Mouse (Mus musculus): ENCODE data around the gene Aldh1a7. TPM values are rescaled to one million over a fixed set of nuclear protein-coding genes. Genes with fewer than 3 reads are reported as not detected.
"Not testable (repeated sequence)": the region's sequence is repeated elsewhere in the genome, so short reads cannot be mapped to it uniquely, and the experiment has no call there.

Gene Aldh1a7
- polyA plus RNA-seq, 1 experiment from 2014 or later, result 94.8 TPM

GRCm38 (mm10) chr19:20653082-20653676, 74.2 kb downstream of the Aldh1a7 start:
- H3K9me3 ChIP-seq (replicated peaks; ENCODE audit: control insufficient read depth, low read length), result no peaks in the 10 kb centered on the region
- H3K9ac ChIP-seq (ENCODE audit: low read length), result no peak overlapping the region
- H3K4me2 ChIP-seq (ENCODE audit: low read depth, low read length), result no peak overlapping the region
- no peak overlapping the region for H3K4me3 ChIP-seq (replicated peaks; ENCODE audit: low read length)
- H3K4me1 ChIP-seq (ENCODE audit: control insufficient read depth, insufficient read depth, low read length), result 0 out of 2 replicates have a peak, but pooled peaks cover 3% of the 10 kb centered on the region
- WGBS, result 75% methylated on average over 1 of the region's 1 CpGs
- H3K27ac ChIP-seq (ENCODE audit: low read length), result peak overlapping the region; percentile 84
- H3K27me3 ChIP-seq (ENCODE audit: control insufficient read depth, insufficient read depth, low read length), result no peaks in the 10 kb centered on the region
- peak; percentile 79 for ATAC-seq (ENCODE audit: insufficient read depth, low FRiP score)
- no peaks in the 10 kb centered on the region for H3K36me3 ChIP-seq (ENCODE audit: control insufficient read depth, insufficient read depth, low read length)

- Histone ChIP-seq H3K27ac (ENCODE audit: low read length) (no peak overlapping the region), H3K9ac (ENCODE audit: low read length) (no peak overlapping the region), H3K36me3 (ENCODE audit: control insufficient read depth, insufficient read depth, low read length) (no peaks in the 10 kb centered on the region), H3K4me3 (replicated peaks; ENCODE audit: low read length) (no peak overlapping the region), H3K4me1 (ENCODE audit: control insufficient read depth, insufficient read depth, low read length) (0 out of 2 replicates have a peak, but pooled peaks cover 3% of the 10 kb centered on the region), H3K9me3 (replicated peaks; ENCODE audit: control insufficient read depth, low read length) (no peaks in the 10 kb centered on the region), H3K27me3 (ENCODE audit: control insufficient read depth, insufficient read depth, low read length) (no peaks in the 10 kb centered on the region), H3K4me2 (ENCODE audit: low read depth, low read length) (no peak overlapping the region)
- no peak for ATAC-seq (ENCODE audit: insufficient read depth, low FRiP score)
- WGBS, result 16% methylated on average over 2 of the region's 2 CpGs
Measured at GRCm38 (mm10) chr19:20650008-20650407, 77.4 kb downstream of the Aldh1a7 start.

- H3K36me3 ChIP-seq (ENCODE audit: control insufficient read depth, insufficient read depth, low read length); H3K4me2 ChIP-seq (ENCODE audit: low read depth, low read length); ATAC-seq (ENCODE audit: insufficient read depth, low FRiP score); H3K27me3 ChIP-seq (ENCODE audit: control insufficient read depth, insufficient read depth, low read length); H3K4me1 ChIP-seq (ENCODE audit: control insufficient read depth, insufficient read depth, low read length); H3K9me3 ChIP-seq (replicated peaks; ENCODE audit: control insufficient read depth, low read length); H3K9ac ChIP-seq (ENCODE audit: low read length); H3K27ac ChIP-seq (ENCODE audit: low read length); H3K4me3 ChIP-seq (replicated peaks; ENCODE audit: low read length): not testable (repeated sequence)
Measured at GRCm38 (mm10) chr19:20647496-20647895, 79.9 kb downstream of the Aldh1a7 start.

DNA sequence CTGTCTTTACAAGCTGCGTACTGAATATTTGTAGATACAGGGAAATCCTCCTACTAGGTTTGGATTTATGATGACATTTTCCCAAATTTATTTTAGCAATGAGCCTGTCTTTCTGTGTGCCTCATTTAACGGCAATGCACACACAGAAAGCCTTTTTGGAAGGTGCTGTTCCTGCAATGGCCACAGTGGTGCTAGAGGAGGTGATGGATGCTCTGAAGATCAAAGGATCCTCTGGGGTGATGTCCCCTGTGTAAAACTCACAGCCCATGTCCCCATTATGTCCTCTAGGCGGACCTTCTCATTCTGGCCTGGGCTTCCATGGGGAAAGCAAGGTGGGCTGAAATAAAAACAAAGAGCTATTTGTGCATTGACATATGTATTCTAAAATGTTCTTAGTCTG, 83.0 kb downstream of the Aldh1a7 start:
- WGBS, result 70% methylated on average over 3 of the region's 3 CpGs
- no peaks in the 10 kb centered on the region for H3K36me3 ChIP-seq (ENCODE audit: control insufficient read depth, insufficient read depth, low read length)
- H3K9me3 ChIP-seq (replicated peaks; ENCODE audit: control insufficient read depth, low read length), result no peaks in the 10 kb centered on the region
- H3K4me1 ChIP-seq (ENCODE audit: control insufficient read depth, insufficient read depth, low read length), result no peaks in the 10 kb centered on the region
- ATAC-seq (ENCODE audit: insufficient read depth, low FRiP score), result no peak
- no peak overlapping the region for H3K9ac ChIP-seq (ENCODE audit: low read length)
- no peak overlapping the region for H3K27ac ChIP-seq (ENCODE audit: low read length)
- H3K4me3 ChIP-seq (replicated peaks; ENCODE audit: low read length), result no peak overlapping the region
- H3K4me2 ChIP-seq (ENCODE audit: low read depth, low read length), result no peak overlapping the region
- no peaks in the 10 kb centered on the region for H3K27me3 ChIP-seq (ENCODE audit: control insufficient read depth, insufficient read depth, low read length)

Other genes starting within 250 kb of the Aldh1a7 start
- gene Aldh1a1, start 234.8 kb downstream of the Aldh1a7 start, polyA plus RNA-seq (2015; fragmentation: Nextera tagmentation; extraction: Ambion mirVana), result 36.3 and 37.7 TPM in 2 replicates
- gene Tmc1, start 226.6 kb upstream of the Aldh1a7 start, polyA plus RNA-seq (2015; fragmentation: Nextera tagmentation; extraction: Ambion mirVana), result not detected in 2 replicates

All from stomach, embryonic 16.5 days (tissue).